Mouse (Mus musculus) cerebellum, postnatal 25 days (tissue): ENCODE data around the gene Pnp.
"Not testable (repeated sequence)": the region's sequence is repeated elsewhere in the genome, so short reads cannot be mapped to it uniquely, and the experiment has no call there.

Experiments used
- DNase-seq, 2 experiments: peaks; one replicate each; pipeline ENCODE4 v3.0.0; 2021; ENCODE audit warnings: mixed read lengths in 2 of 2

Pnp gene

GRCm38 (mm10) chr14:50930754-50931492, at the start of gene Pnp, which contains the start of gene Pip4p1:
TSS of gene Pnp (plus strand) at chr14:50931082.
TSS of gene Pip4p1 (minus strand) at chr14:50930856.
- DNase-seq = peak; percentile 99 to 100

GRCm38 (mm10) chr14:50891621-50892020, 39.3 kb upstream of the Pnp start:
- DNase-seq = no peak

GRCm38 (mm10) chr14:50892091-50892490, 38.8 kb upstream of the Pnp start:
- no peak for DNase-seq

- peak; percentile 20 to 41 for DNase-seq
Measured at GRCm38 (mm10) chr14:50892541-50893459, 38.1 kb upstream of the Pnp start.

- peak; percentile 9 to 17 for DNase-seq
Measured at GRCm38 (mm10) chr14:50895407-50895806, 35.5 kb upstream of the Pnp start.

- peak; percentile 75 to 83 for DNase-seq
Measured at GRCm38 (mm10) chr14:50895985-50896746, 34.7 kb upstream of the Pnp start.

- DNase-seq = peak; percentile 73 to 80
Measured at GRCm38 (mm10) chr14:50896747-50897373, 34.0 kb upstream of the Pnp start.

GRCm38 (mm10) chr14:50897374-50897765, 33.5 kb upstream of the Pnp start, which contains the start of gene Klhl33:
TSS of gene Klhl33 (minus strand) at chr14:50897507.
- DNase-seq = peak; percentile 57 to 64

- DNase-seq = not testable (repeated sequence)
Measured at GRCm38 (mm10) chr14:50897992-50898391, 32.9 kb upstream of the Pnp start.

- peak; percentile 69 to 81 for DNase-seq
Measured at GRCm38 (mm10) chr14:50903973-50904827, 26.7 kb upstream of the Pnp start.

GRCm38 (mm10) chr14:50904828-50905129, 26.1 kb upstream of the Pnp start:
- DNase-seq = no peak

GRCm38 (mm10) chr14:50905327-50905726, 25.6 kb upstream of the Pnp start:
- not testable (repeated sequence) for DNase-seq

- DNase-seq = no peak
Measured at GRCm38 (mm10) chr14:50908126-50908525, 22.8 kb upstream of the Pnp start.

- DNase-seq = no peak
Measured at GRCm38 (mm10) chr14:50911356-50911755, 19.5 kb upstream of the Pnp start.

GRCm38 (mm10) chr14:50923437-50923836, 7.4 kb upstream of the Pnp start:
- not testable (repeated sequence) for DNase-seq

GRCm38 (mm10) chr14:50924281-50925064, 6.4 kb upstream of the Pnp start, which contains the start of the genes Osgep and Apex1:
TSS of gene Osgep (minus strand) at chr14:50924893.
TSS of gene Apex1 (plus strand) at chr14:50924968.
- peak; percentile 97 for DNase-seq

- DNase-seq = no peak
Measured at GRCm38 (mm10) chr14:50925111-50925920, 5.6 kb upstream of the Pnp start.

GRCm38 (mm10) chr14:50927366-50927765, 3.5 kb upstream of the Pnp start:
- no peak for DNase-seq

GRCm38 (mm10) chr14:50929951-50930350, 931 bp upstream of the Pnp start:
- DNase-seq = no peak

GRCm38 (mm10) chr14:50930377-50930753, 517 bp upstream of the Pnp start:
- DNase-seq = peak in 1 of 2 experiments; percentile 85
